Mouse (Mus musculus): ENCODE data around the gene Cdc42se1.

The Cdc42se1 gene

GRCm38 (mm10) chr3:95284501-95285281 is 56.2 kb downstream of the Cdc42se1 start:
- no peak for DNase-seq (ENCODE audit: low read depth)

- no peak for DNase-seq (ENCODE audit: low read depth)
Observed at GRCm38 (mm10) chr3:95285390-95285789, 56.9 kb downstream of the Cdc42se1 start.
